Mouse (Mus musculus) CH12.LX (cell line): ENCODE results near the gene Plcg2. TPM values are rescaled to one million over a fixed set of nuclear protein-coding genes. Genes with fewer than 3 reads are reported as not detected.

Source experiments
- DNase-seq: peaks from one replicate; pipeline ENCODE4 v3.0.0-alpha.2; 2013; ENCODE audit errors: extremely low read depth
- H3K27ac ChIP-seq: 2 replicates; pipeline ENCODE4 v1.5.1; 2012; ENCODE audit warnings: low read depth, mild to moderate bottlenecking, control low read depth, moderate library complexity; ENCODE audit not compliant: insufficient read depth
- H3K27me3 ChIP-seq: replicated peaks from 2 replicates; pipeline ENCODE3; 2012; ENCODE audit warnings: inconsistent platforms
- H3K36me3 ChIP-seq, 2 experiments: replicated peaks in 1 of 2; 2 replicates each; pipeline versions ENCODE3 to v1.6.1; 2012; ENCODE audit warnings: inconsistent platforms in 1 of 2, low read length in 1 of 2, mild to moderate bottlenecking in 1 of 2, mixed read lengths in 1 of 2, moderate library complexity in 1 of 2; ENCODE audit not compliant: control insufficient read depth in 1 of 2, insufficient read depth in 1 of 2
- H3K4me1 ChIP-seq, 2 experiments: 2 replicates each; pipeline ENCODE4 v1.6.1; 2012; ENCODE audit warnings: inconsistent platforms in 1 of 2, moderate library complexity in 1 of 2; ENCODE audit not compliant: insufficient read depth in 2 of 2, control insufficient read depth in 1 of 2
- H3K4me2 ChIP-seq: 2 replicates; pipeline ENCODE4 v1.6.1; 2012; ENCODE audit warnings: low read depth, mild to moderate bottlenecking, control low read depth; ENCODE audit not compliant: poor library complexity, insufficient read depth, severe bottlenecking
- H3K4me3 ChIP-seq, 3 experiments: fragments of 150-350 bp in 1 of 3; sonication (generic) in 1 of 3; replicated peaks in 1 of 3; 2 replicates each; pipeline versions ENCODE3 to v1.5.1; 2011 to 2012; ENCODE audit warnings: low read depth in 2 of 3, low read length in 2 of 3, mild to moderate bottlenecking in 2 of 3, moderate library complexity in 2 of 3, control low read depth in 1 of 3, improper control_type of control experiment in 1 of 3, inconsistent platforms in 1 of 3, mixed read lengths in 1 of 3; ENCODE audit not compliant: poor library complexity in 1 of 3
- H3K79me2 ChIP-seq: replicated peaks from 2 replicates; pipeline ENCODE4 v1.6.1; 2012; ENCODE audit warnings: mild to moderate bottlenecking, moderate library complexity; ENCODE audit not compliant: control insufficient read depth, poor library complexity, insufficient read depth, severe bottlenecking; ENCODE audit errors: extremely low read depth
- H3K9ac ChIP-seq: 2 replicates; pipeline ENCODE4 v1.6.1; 2012; ENCODE audit warnings: low read depth, mild to moderate bottlenecking, control low read depth, moderate library complexity; ENCODE audit not compliant: insufficient read depth
- H3K9me3 ChIP-seq: replicated peaks from 2 replicates; pipeline ENCODE3; 2012; ENCODE audit warnings: low read length, inconsistent platforms, mixed read lengths
- CHD2 ChIP-seq: IDR thresholded peaks from 2 replicates; pipeline ENCODE4 v1.6.1; 2011; ENCODE audit warnings: low read length, improper control_type of control experiment
- CTCF ChIP-seq, 2 experiments: IDR thresholded peaks in 1 of 2; conservative IDR thresholded peaks in 1 of 2; 2 replicates each; pipeline ENCODE4 v1.5.1; 2011 to 2012; ENCODE audit warnings: low read depth in 2 of 2, low read length in 2 of 2, improper control_type of control experiment in 1 of 2, inconsistent platforms in 1 of 2, mild to moderate bottlenecking in 1 of 2, moderate library complexity in 1 of 2
- EP300 ChIP-seq: IDR thresholded peaks from 2 replicates; pipeline ENCODE4 v1.6.1; 2011; ENCODE audit warnings: low read length, improper control_type of control experiment
- GABPA ChIP-seq: IDR thresholded peaks from 2 replicates; pipeline ENCODE4 v1.6.1; 2012; ENCODE audit warnings: low read depth, low read length, improper control_type of control experiment, inconsistent platforms; ENCODE audit not compliant: insufficient replicate concordance
- HCFC1 ChIP-seq: IDR thresholded peaks from 2 replicates; pipeline ENCODE4 v1.6.1; 2012; ENCODE audit warnings: low read depth, mild to moderate bottlenecking, inconsistent platforms, low read length, improper control_type of control experiment
- IRF4 ChIP-seq: IDR thresholded peaks from 2 replicates; pipeline ENCODE4 v1.6.1; 2014; ENCODE audit warnings: low read depth, mild to moderate bottlenecking, inconsistent platforms, low read length, improper control_type of control experiment
- JUND ChIP-seq: conservative IDR thresholded peaks from 2 replicates; pipeline ENCODE4 v1.6.1; 2011; ENCODE audit warnings: low read depth, low read length, improper control_type of control experiment
- KAT2A ChIP-seq: IDR thresholded peaks from 2 replicates; pipeline ENCODE4 v1.6.1; 2012; ENCODE audit warnings: low read length, improper control_type of control experiment, inconsistent platforms; ENCODE audit not compliant: insufficient replicate concordance
- MAFK ChIP-seq: IDR thresholded peaks from 2 replicates; pipeline ENCODE4 v1.6.1; 2011; ENCODE audit warnings: low read length, improper control_type of control experiment; ENCODE audit not compliant: insufficient replicate concordance
- MAX ChIP-seq: IDR thresholded peaks from 2 replicates; pipeline ENCODE4 v1.6.1; 2011; ENCODE audit warnings: low read length, improper control_type of control experiment
- MAZ ChIP-seq: IDR thresholded peaks from 2 replicates; pipeline ENCODE4 v1.6.1; 2012; ENCODE audit warnings: low read depth, mild to moderate bottlenecking, inconsistent platforms, low read length, improper control_type of control experiment, moderate library complexity
- MEF2A ChIP-seq: IDR thresholded peaks from 2 replicates; pipeline ENCODE4 v1.6.1; 2014; ENCODE audit warnings: low read depth, mild to moderate bottlenecking, inconsistent platforms, low read length, improper control_type of control experiment, borderline replicate concordance
- MXI1 ChIP-seq: IDR thresholded peaks from 2 replicates; pipeline ENCODE4 v1.6.1; 2011; ENCODE audit warnings: mild to moderate bottlenecking, low read depth, low read length, improper control_type of control experiment
- MYC ChIP-seq: IDR thresholded peaks from 2 replicates; pipeline ENCODE4 v1.6.1; 2011; ENCODE audit warnings: low read depth, mild to moderate bottlenecking, improper control_type of control experiment, low read length
- POLR2AphosphoS2 ChIP-seq: IDR thresholded peaks from 2 replicates; pipeline ENCODE4 v1.6.1; 2011; ENCODE audit warnings: low read depth, low read length, improper control_type of control experiment
- RAD21 ChIP-seq: IDR thresholded peaks from 2 replicates; pipeline ENCODE4 v1.6.1; 2011; ENCODE audit warnings: low read depth, mild to moderate bottlenecking, low read length, improper control_type of control experiment, moderate library complexity
- SIN3A ChIP-seq: IDR thresholded peaks from 2 replicates; pipeline ENCODE4 v1.6.1; 2012; ENCODE audit warnings: low read length, improper control_type of control experiment, inconsistent platforms
- SMC3 ChIP-seq: IDR thresholded peaks from 2 replicates; pipeline ENCODE4 v1.6.1; 2011; ENCODE audit warnings: low read depth, low read length, improper control_type of control experiment
- TBP ChIP-seq: conservative IDR thresholded peaks from 2 replicates; pipeline ENCODE4 v1.6.1; 2011; ENCODE audit warnings: low read depth, low read length, improper control_type of control experiment
- TCF12 ChIP-seq: IDR thresholded peaks from 2 replicates; pipeline ENCODE4 v1.6.1; 2014; ENCODE audit warnings: low read depth, mild to moderate bottlenecking, inconsistent platforms, low read length, improper control_type of control experiment
- dilution Hi-C: fragments of 300-500 bp; cut with MboI; formaldehyde crosslinking; loops from 2 replicates; pipeline ENCODE4 v1.14.3; 2020; ENCODE audit warnings: low sequenced_read_pairs; ENCODE audit not compliant: extremely low pct_unique_long_range_greater_than_20kb, extremely low pct_ligation_motif_present
- in situ Hi-C: fragments of 300-500 bp; cut with MboI; formaldehyde crosslinking; loops from 3 replicates; pipeline ENCODE4 v1.14.3; 2019; ENCODE audit warnings: low sequenced_read_pairs, low pct_ligation_motif_present, low pct_unique_long_range_greater_than_20kb, mixed read lengths
- polyA plus RNA-seq: library from polyadenylated mRNA; unstranded; fragments of >175 nt; gene quantifications from 2 replicates; pipeline ENCODE4 v1.2.1, GENCODE M21; 2012; ENCODE audit warnings: low read depth; ENCODE audit not compliant: insufficient read length
- total RNA-seq, 2 experiments: library from RNA; depleted of rRNA; stranded (reverse); fragments of 300-350 nt in 1 of 2; fragments of >200 nt in 1 of 2; gene quantifications; 2 replicates each; pipeline ENCODE4 v1.2.3; 2012 to 2014

The Plcg2 gene
- total and polyA plus RNA-seq, 3 experiments: 129 to 196 (median 194) TPM

DNA sequence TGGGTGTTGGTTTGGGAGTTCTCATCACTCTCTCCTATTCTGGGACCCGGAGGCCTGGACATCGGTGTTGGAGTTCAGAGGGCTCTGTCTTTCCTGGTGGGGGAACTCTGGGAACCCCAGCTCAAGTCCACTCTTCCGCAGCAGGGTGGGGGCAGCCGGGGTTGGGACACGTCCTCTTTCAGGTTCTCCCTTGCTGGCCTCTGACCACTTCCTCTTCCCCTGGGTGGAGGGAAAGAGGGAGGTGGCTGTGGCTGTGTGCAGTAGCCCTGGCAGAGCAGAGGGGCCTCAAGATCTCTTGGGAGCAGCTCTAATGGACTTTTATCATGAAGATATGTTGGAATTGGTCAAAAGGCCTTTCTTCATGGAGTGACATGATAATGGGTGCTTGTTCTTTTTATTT is 16.3 kb upstream of the Plcg2 start (continued):
- TF ChIP-seq CHD2 (peak; percentile 72; the same call in 1 of the 2 replicates), MYC (no peak), KAT2A (no peak), MAFK (0 out of 2 replicates have a peak, but pooled peaks have one; percentile 30), TBP (no peak), MEF2A (peak; percentile 67; the same call in 1 of the 2 replicates), HCFC1 (peak; percentile 61; the same call in 1 of the 2 replicates)

DNA sequence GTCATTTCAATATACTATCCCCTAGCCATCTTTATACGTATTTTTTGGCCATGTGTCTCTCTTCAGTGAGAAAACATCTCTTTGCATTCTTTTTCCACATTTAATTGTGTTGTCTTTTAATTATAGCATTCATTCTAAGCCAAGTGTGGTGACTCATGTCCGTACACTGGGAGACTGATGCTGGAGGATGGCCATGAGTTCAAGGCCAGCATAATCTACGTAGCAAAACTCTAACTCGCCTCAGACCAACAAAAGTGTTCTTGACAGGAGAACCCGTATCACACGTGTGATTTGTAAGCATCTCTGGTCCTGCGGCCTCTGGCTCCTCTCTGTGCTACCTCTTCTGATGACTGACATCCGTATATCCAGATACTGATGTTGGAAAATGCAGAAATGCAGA is 13.4 kb upstream of the Plcg2 start:
- no peak for DNase-seq
- Histone ChIP-seq H3K27ac (no peak overlapping the region), H3K4me1 (peaks cover 12 to 36% of the 10 kb centered on the region in 2 experiments), H3K4me3 (no peak overlapping the region), H3K9me3 (no peaks in the 10 kb centered on the region), H3K36me3 (no peaks in the 10 kb centered on the region), H3K4me2 (no peak overlapping the region), H3K9ac (no peak overlapping the region), H3K79me2 (no peaks in the 10 kb centered on the region), H3K27me3 (no peaks in the 10 kb centered on the region)
- in situ Hi-C loops (no loop called here), dilution Hi-C loops (no loop called here)
- TF ChIP-seq MEF2A: no peak
- TF ChIP-seq SIN3A: no peak
- TF ChIP-seq POLR2AphosphoS2: no peak
- no peak for TF ChIP-seq MXI1
- no peak for TF ChIP-seq MYC
- no peak for TF ChIP-seq EP300
- TF ChIP-seq IRF4: no peak
- no peak for TF ChIP-seq SMC3
- TF ChIP-seq RAD21: no peak
- TF ChIP-seq GABPA: no peak
- no peak for TF ChIP-seq JUND
- TF ChIP-seq TCF12: no peak

DNA sequence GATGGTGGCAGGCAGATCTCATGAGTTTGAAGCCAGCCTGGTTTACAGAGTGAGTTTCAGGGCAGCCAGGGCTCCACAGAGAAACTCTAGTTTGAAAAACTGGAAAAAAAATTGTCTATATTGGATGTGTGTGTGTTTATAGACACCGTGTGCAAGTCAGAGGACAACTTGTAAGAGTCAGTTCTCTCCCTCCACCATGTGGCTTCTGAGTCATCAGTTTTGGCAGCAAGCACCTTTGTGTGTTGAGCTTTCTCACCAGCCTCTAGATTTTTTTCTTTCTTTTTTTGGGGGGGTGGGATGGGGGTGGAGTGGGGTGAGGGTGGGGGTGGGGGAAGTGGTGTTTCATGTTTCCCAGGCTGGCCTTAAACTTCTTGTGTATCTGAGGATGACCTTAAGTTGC is 12.8 kb upstream of the Plcg2 start:
- dilution Hi-C loops (no loop called here), in situ Hi-C loops (no loop called here)

More for the DNA sequence above, 12.8 kb upstream of the Plcg2 start:
- no peak overlapping the region for H3K9ac ChIP-seq
- H3K4me1 ChIP-seq: peaks cover 7 to 30% of the 10 kb centered on the region in 2 experiments
- TF ChIP-seq CTCF (conservative IDR thresholded peaks at IDR 0.05 in 1 of 2, IDR thresholded peaks at IDR 0.05 in 1 of 2; ENCODE audit: low read depth in 2 of 2, low read length in 2 of 2) (no peak), MAZ (no peak), MAX (no peak), KAT2A (no peak)
- no peak overlapping the region for H3K27ac ChIP-seq
- H3K27me3 ChIP-seq: no peaks in the 10 kb centered on the region
- H3K4me3 ChIP-seq: no peak overlapping the region
- DNase-seq: no peak
- H3K9me3 ChIP-seq: no peaks in the 10 kb centered on the region
- H3K4me2 ChIP-seq: no peak overlapping the region
- H3K79me2 ChIP-seq: no peaks in the 10 kb centered on the region
- H3K36me3 ChIP-seq: no peaks in the 10 kb centered on the region
